In genomic region chr9:114729911-114730805, GRCm38 (mm10) we compare ENCODE assay signal across 8 mouse cellular contexts. TPM values are rescaled to one million over a fixed set of nuclear protein-coding genes. Genes with fewer than 3 reads are reported as not detected.
DNase-seq lines count a peak whose midpoint lies in the region; ATAC-seq and TF ChIP-seq lines count a peak whose summit lies in the region.

No protein-coding gene starts in this region.

- H3K9ac ChIP-seq in heart, embryonic 13.5 days: peak overlapping the region; percentile 64; the same call in 1 of the 2 replicates
- H3K9ac ChIP-seq in ES-E14 (ENCODE audit: insufficient read depth, low read depth, low read length, poor library complexity, severe bottlenecking): peak overlapping the region; percentile 10; the same call in 1 of the 2 replicates
- no peak overlapping the region for H3K9ac ChIP-seq in forebrain, postnatal 0 days
- peak overlapping the region; percentile 9; the same call in 1 of the 2 replicates for H3K9ac ChIP-seq in liver, postnatal 0 days (replicated peaks)

- no peak for ATAC-seq in heart, embryonic 13.5 days (ENCODE audit: extremely low read depth, insufficient number of reproducible peaks, low FRiP score, low TSS enrichment)
- ATAC-seq in forebrain, postnatal 0 days: no peak
- no peak for ATAC-seq in liver, postnatal 0 days
- ATAC-seq in erythroid progenitor cell, adult 5-6 weeks (replicated peaks; ENCODE audit: low FRiP score, poor library complexity, severe bottlenecking): no peak

- intact Hi-C loops in heart, postnatal 25 days (cut with DNase I): loop anchor here (2.0 kb wide), 1 partner anchor 41 kb away; the partner anchor contains the start of gene Dync1li1

- 24% methylated on average over 27 of the region's 30 CpGs for WGBS in heart, embryonic 13.5 days
- 44% methylated on average over 29 of the region's 30 CpGs for WGBS in forebrain, postnatal 0 days
- 23% methylated on average over 22 of the region's 30 CpGs for WGBS in liver, postnatal 0 days (ENCODE audit: insufficient replicate concordance)

- peaks cover 9% of the 10 kb centered on the region for H3K36me3 ChIP-seq in heart, embryonic 13.5 days
- no peaks in the 10 kb centered on the region for H3K36me3 ChIP-seq in ES-E14 (ENCODE audit: control insufficient read depth, insufficient read depth, low read length, poor library complexity, severe bottlenecking)
- peaks cover 4% of the 10 kb centered on the region; the same call in 1 of the 2 replicates for H3K36me3 ChIP-seq in forebrain, postnatal 0 days (ENCODE audit: insufficient read depth)
- H3K36me3 ChIP-seq in liver, postnatal 0 days (replicated peaks; ENCODE audit: insufficient read depth, low read length): peaks cover 4% of the 10 kb centered on the region

- H3K27ac ChIP-seq in heart, embryonic 13.5 days (replicated peaks): no peak overlapping the region
- no peak overlapping the region for H3K27ac ChIP-seq in ES-E14 (ENCODE audit: insufficient read depth, low read depth, low read length, poor library complexity, severe bottlenecking)
- no peak overlapping the region for H3K27ac ChIP-seq in forebrain, postnatal 0 days (ENCODE audit: low read depth, low read length)
- H3K27ac ChIP-seq in liver, postnatal 0 days (ENCODE audit: low read depth): peak overlapping the region; percentile 44; the same call in 1 of the 2 replicates

- no peak for TF ChIP-seq EP300 in liver, postnatal 0 days (IDR thresholded peaks at IDR 0.05; ENCODE audit: low read depth)

- H3K4me2 ChIP-seq in heart, embryonic 13.5 days: peak overlapping the region; percentile 89
- 0 out of 2 replicates have a peak overlapping the region, but pooled peaks have one; percentile 49 for H3K4me2 ChIP-seq in forebrain, postnatal 0 days (ENCODE audit: low read depth)
- H3K4me2 ChIP-seq in liver, postnatal 0 days (ENCODE audit: low read depth, low read length): peak overlapping the region; percentile 86

- H3K27me3 ChIP-seq in heart, embryonic 13.5 days (replicated peaks): no peaks in the 10 kb centered on the region
- no peaks in the 10 kb centered on the region for H3K27me3 ChIP-seq in forebrain, postnatal 0 days (ENCODE audit: insufficient read depth, low read length)
- H3K27me3 ChIP-seq in liver, postnatal 0 days (ENCODE audit: insufficient read depth, low read length): no peaks in the 10 kb centered on the region

- TF ChIP-seq CTCF in forebrain, postnatal 0 days (IDR thresholded peaks at IDR 0.05; ENCODE audit: low read depth): no peak
- TF ChIP-seq CTCF in liver, postnatal 0 days (IDR thresholded peaks at IDR 0.05; ENCODE audit: low read depth): no peak

- H3K4me1 ChIP-seq in heart, embryonic 13.5 days: peaks cover 39% of the 10 kb centered on the region
- peaks cover 8 to 18% of the 10 kb centered on the region in 2 experiments for H3K4me1 ChIP-seq in ES-E14 (ENCODE audit: control insufficient read depth in 2 of 2, insufficient read depth in 2 of 2, low read length in 2 of 2, poor library complexity in 1 of 2)
- peaks cover 11% of the 10 kb centered on the region for H3K4me1 ChIP-seq in forebrain, postnatal 0 days (ENCODE audit: insufficient read depth)
- peaks cover 33% of the 10 kb centered on the region for H3K4me1 ChIP-seq in liver, postnatal 0 days (ENCODE audit: insufficient read depth)

- peak overlapping the region; percentile 83 for H3K4me3 ChIP-seq in heart, embryonic 13.5 days
- peak overlapping the region in 1 of 2 experiments; percentile 17; a peak in 2 of 4 replicates for H3K4me3 ChIP-seq in ES-E14 (ENCODE audit: insufficient read depth in 1 of 2, low read depth in 1 of 2, low read length in 2 of 2, poor library complexity in 1 of 2, severe bottlenecking in 1 of 2)
- peak overlapping the region; percentile 76; the same call in 1 of the 2 replicates for H3K4me3 ChIP-seq in forebrain, postnatal 0 days (ENCODE audit: low read depth, low read length)
- H3K4me3 ChIP-seq in liver, postnatal 0 days (ENCODE audit: low read depth, low read length): peak overlapping the region; percentile 94

- no peaks in the 10 kb centered on the region for H3K9me3 ChIP-seq in heart, embryonic 13.5 days
- H3K9me3 ChIP-seq in ES-E14 (ENCODE audit: control insufficient read depth, insufficient read depth, low read depth, low read length): no peaks in the 10 kb centered on the region
- H3K9me3 ChIP-seq in forebrain, postnatal 0 days (ENCODE audit: low read length): no peaks in the 10 kb centered on the region
- no peaks in the 10 kb centered on the region for H3K9me3 ChIP-seq in liver, postnatal 0 days (ENCODE audit: low read length)

- no peak for DNase-seq in heart, postnatal 25 days (ENCODE audit: low spot score)
- DNase-seq in ES-E14 (ENCODE audit: low read depth, low spot score): no peak
- no peak for DNase-seq in forebrain, postnatal 0 days
- DNase-seq in liver, postnatal 0 days: no peak
- DNase-seq in thymus, postnatal 0 days (ENCODE audit: low spot score): peak; percentile 41
- DNase-seq in c-Kit-positive CD71-positive TER-119-positive erythroid progenitor cells, embryonic 14.5 days (ENCODE audit: low spot score): no peak

- in situ Hi-C loops in ES-E14 (cut with MboI; ENCODE audit: low sequenced_read_pairs in 2 of 2, unreplicated experiment in 2 of 2): no loop called here

TF ChIP-seq in ES-E14, 5 proteins besides CTCF, POLR2A, EP300 and RAD21:
- TF ChIP-seq HCFC1 (IDR thresholded peaks at IDR 0.05; ENCODE audit: borderline replicate concordance, insufficient read depth, low read length) (no peak), MAFK (IDR thresholded peaks at IDR 0.05; ENCODE audit: insufficient read depth, low read depth, low read length) (no peak), ZNF384 (IDR thresholded peaks at IDR 0.05; ENCODE audit: low read depth, low read length) (no peak), CHD2 (IDR thresholded peaks at IDR 0.05; ENCODE audit: low read depth, low read length) (no peak), ZC3H11A (IDR thresholded peaks at IDR 0.05; ENCODE audit: borderline replicate concordance, low read depth, low read length) (no peak)

RNA-seq across cellular contexts. Expression of gene Cmtm6, which starts 0.8 kb away (rescaled TPM):
- polyA plus RNA-seq in heart, embryonic 13.5 days (2015; fragmentation: Nextera tagmentation; extraction: Ambion mirVana): 34.6 and 37.5 TPM in 2 replicates
- 10 to 100 TPM; 23.4 to 27.2 TPM for total RNA-seq in heart, postnatal 25 days (2021)
- 74.4 and 118 TPM in 2 replicates for total RNA-seq in ES-E14 (2012; rRNA removed)
- total RNA-seq in forebrain, postnatal 0 days (2014; rRNA removed): 16.3 and 17.1 TPM in 2 replicates
- 19.5 and 22.7 TPM in 2 replicates for polyA plus RNA-seq in forebrain, postnatal 0 days (2015; fragmentation: Nextera tagmentation; extraction: Ambion mirVana)
- 27.7 and 30.1 TPM in 2 replicates for polyA plus RNA-seq in liver, postnatal 0 days (2015; fragmentation: Nextera tagmentation; extraction: Ambion mirVana)
- polyA plus RNA-seq in thymus, postnatal 0 days (2015; fragmentation: Nextera tagmentation; extraction: Ambion mirVana): 92.2 and 93.4 TPM in 2 replicates
- 8.8 and 9.7 TPM in 2 replicates for total RNA-seq in erythroid progenitor cell, adult 5-6 weeks (2015; ENCODE audit: low replicate concordance)
- 10.4 and 20.0 TPM in 2 replicates for total RNA-seq in erythroid progenitor cell, adult 5-6 weeks (2017; ENCODE audit: low replicate concordance)

RNA-seq across cellular contexts. Expression of gene Dync1li1, which starts 41.6 kb away (rescaled TPM):
- 74.5 and 78.4 TPM in 2 replicates for polyA plus RNA-seq in heart, embryonic 13.5 days (2015; fragmentation: Nextera tagmentation; extraction: Ambion mirVana)
- total RNA-seq in heart, postnatal 25 days (2021): 10 to 100 TPM; 72.6 to 75.8 TPM
- total RNA-seq in ES-E14 (2012; rRNA removed): 50.8 and 63.8 TPM in 2 replicates
- total RNA-seq in forebrain, postnatal 0 days (2014; rRNA removed): 136 and 152 TPM in 2 replicates
- 127 and 145 TPM in 2 replicates for polyA plus RNA-seq in forebrain, postnatal 0 days (2015; fragmentation: Nextera tagmentation; extraction: Ambion mirVana)
- 14.4 and 16.3 TPM in 2 replicates for polyA plus RNA-seq in liver, postnatal 0 days (2015; fragmentation: Nextera tagmentation; extraction: Ambion mirVana)
- polyA plus RNA-seq in thymus, postnatal 0 days (2015; fragmentation: Nextera tagmentation; extraction: Ambion mirVana): 43.0 and 51.4 TPM in 2 replicates
- 22.7 and 42.3 TPM in 2 replicates for total RNA-seq in erythroid progenitor cell, adult 5-6 weeks (2015; ENCODE audit: low replicate concordance)
- 23.9 and 33.0 TPM in 2 replicates for total RNA-seq in erythroid progenitor cell, adult 5-6 weeks (2017; ENCODE audit: low replicate concordance)

RNA-seq across cellular contexts. Expression of gene Cmtm7, which starts 51.5 kb away (rescaled TPM):
- polyA plus RNA-seq in heart, embryonic 13.5 days (2015; fragmentation: Nextera tagmentation; extraction: Ambion mirVana): 107 and 118 TPM in 2 replicates
- total RNA-seq in heart, postnatal 25 days (2021): 10 to 100 TPM; 14.0 to 14.1 TPM
- 75.1 and 96.9 TPM in 2 replicates for total RNA-seq in ES-E14 (2012; rRNA removed)
- 4.9 and 6.0 TPM in 2 replicates for total RNA-seq in forebrain, postnatal 0 days (2014; rRNA removed)
- 9.5 and 11.6 TPM in 2 replicates for polyA plus RNA-seq in forebrain, postnatal 0 days (2015; fragmentation: Nextera tagmentation; extraction: Ambion mirVana)
- polyA plus RNA-seq in liver, postnatal 0 days (2015; fragmentation: Nextera tagmentation; extraction: Ambion mirVana): 57.7 and 58.2 TPM in 2 replicates
- polyA plus RNA-seq in thymus, postnatal 0 days (2015; fragmentation: Nextera tagmentation; extraction: Ambion mirVana): 299 and 301 TPM in 2 replicates
- 64.1 and 71.7 TPM in 2 replicates for total RNA-seq in erythroid progenitor cell, adult 5-6 weeks (2015; ENCODE audit: low replicate concordance)
- 46.0 and 46.4 TPM in 2 replicates for total RNA-seq in erythroid progenitor cell, adult 5-6 weeks (2017; ENCODE audit: low replicate concordance)
